Mouse (Mus musculus) bone marrow, adult 2 months (tissue): Measurements from ENCODE around the gene St8sia1.

Source experiments
- CTCF ChIP-seq: fragments of 200-500 bp; IDR thresholded peaks from 2 replicates; pipeline ENCODE4 v1.5.1; 2011; ENCODE audit warnings: low read length, control low read depth; ENCODE audit not compliant: control insufficient read depth, insufficient read depth
- POLR2A ChIP-seq: fragments of 200-500 bp; IDR thresholded peaks from 2 replicates; pipeline ENCODE4 v1.6.1; 2011; ENCODE audit warnings: low read depth, mild to moderate bottlenecking, control low read depth, low read length, borderline replicate concordance; ENCODE audit not compliant: control insufficient read depth

DNA sequence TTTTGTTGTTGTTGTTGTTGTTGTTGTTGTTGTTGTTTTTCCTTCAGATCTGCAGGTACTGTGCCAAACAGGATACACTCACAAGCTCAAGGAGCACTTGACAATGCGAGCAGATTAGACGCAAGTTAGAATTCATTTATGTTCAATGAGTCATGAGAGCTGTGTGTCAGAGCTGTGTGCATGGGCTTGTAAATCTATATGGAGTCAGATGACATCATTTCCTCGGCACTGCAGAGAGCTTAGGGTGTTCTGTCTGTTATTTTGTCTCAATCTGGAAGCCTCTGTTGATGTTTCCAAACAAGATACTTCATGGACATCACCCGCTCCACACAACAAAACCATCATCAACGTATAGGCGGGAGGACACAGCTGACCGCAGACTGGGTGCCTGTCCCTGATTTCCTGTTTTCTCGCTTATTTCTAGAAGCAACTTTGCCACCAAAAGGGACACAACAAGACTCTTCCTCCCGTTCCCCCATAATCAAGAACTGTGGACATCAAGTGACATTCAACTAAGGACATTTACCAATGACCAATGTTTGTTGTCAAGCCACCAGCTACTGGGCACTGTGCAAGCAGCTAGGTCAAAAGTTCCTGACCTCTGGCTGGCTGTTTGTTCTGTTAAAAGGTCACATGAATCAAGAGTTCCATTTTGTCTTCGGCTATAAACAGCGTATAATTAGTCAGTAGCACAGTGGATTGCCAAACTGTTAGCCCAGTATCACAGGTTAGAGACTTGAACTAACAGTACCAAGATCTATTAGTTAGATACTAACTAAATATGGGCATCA, 78.7 kb downstream of the St8sia1 start:
- no peak for TF ChIP-seq CTCF
- TF ChIP-seq POLR2A, result no peak
